Mouse (Mus musculus) kidney, adult 2 months (tissue): ENCODE data around the gene Golga7b. TPM values are rescaled to one million over a fixed set of nuclear protein-coding genes. Genes with fewer than 3 reads are reported as not detected.

ENCODE experiments used
- DNase-seq: peaks from one replicate; pipeline ENCODE4 v3.0.0; 2021
- H3K27ac ChIP-seq: fragments of 200-500 bp; 2 replicates; pipeline ENCODE4 v1.5.1; 2012; ENCODE audit warnings: low read depth, low read length, control low read depth, inconsistent platforms; ENCODE audit not compliant: insufficient read depth
- H3K27me3 ChIP-seq: fragments of 200-500 bp; replicated peaks from 2 replicates; pipeline ENCODE4 v1.6.1; 2012; ENCODE audit warnings: mild to moderate bottlenecking, moderate library complexity, low read length, inconsistent platforms; ENCODE audit not compliant: control insufficient read depth, insufficient read depth
- H3K36me3 ChIP-seq: fragments of 200-500 bp; 2 replicates; pipeline ENCODE4 v1.6.1; 2012; ENCODE audit warnings: mild to moderate bottlenecking, moderate library complexity, low read length, inconsistent platforms; ENCODE audit not compliant: control insufficient read depth, insufficient read depth
- H3K4me1 ChIP-seq: fragments of 200-500 bp; 2 replicates; pipeline ENCODE4 v1.6.1; 2011; ENCODE audit warnings: low read length; ENCODE audit not compliant: control insufficient read depth, insufficient read depth
- H3K4me3 ChIP-seq: fragments of 200-500 bp; 2 replicates; pipeline ENCODE4 v1.5.1; 2011; ENCODE audit warnings: mild to moderate bottlenecking, low read depth, low read length, control low read depth; ENCODE audit not compliant: insufficient read depth
- CTCF ChIP-seq: fragments of 200-500 bp; conservative IDR thresholded peaks from 2 replicates; pipeline ENCODE4 v1.5.1; 2011; ENCODE audit warnings: low read depth, mild to moderate bottlenecking, control low read depth, low read length, moderate library complexity, mixed read lengths; ENCODE audit not compliant: insufficient read depth, insufficient read length
- POLR2A ChIP-seq: fragments of 200-500 bp; IDR thresholded peaks from one replicate; pipeline ENCODE4 v1.6.1; 2011; ENCODE audit warnings: low read depth, low read length, control low read depth
- WGBS: fragments of 180-500 bp; shearing (Covaris S2); methylation state at CpG from one replicate; pipeline ENCODE4 v1.1.7; 2018; 5-methylcytosine and 5-hydroxymethylcytosine counted together
- polyA plus RNA-seq: library from polyadenylated mRNA; depleted of rRNA; stranded (reverse); fragments of >200 nt; gene quantifications from 2 replicates; pipeline ENCODE4 v1.2.3, GENCODE M21; 2012

Golga7b gene
- polyA plus RNA-seq, 1 experiment = 0.20 TPM

DNA sequence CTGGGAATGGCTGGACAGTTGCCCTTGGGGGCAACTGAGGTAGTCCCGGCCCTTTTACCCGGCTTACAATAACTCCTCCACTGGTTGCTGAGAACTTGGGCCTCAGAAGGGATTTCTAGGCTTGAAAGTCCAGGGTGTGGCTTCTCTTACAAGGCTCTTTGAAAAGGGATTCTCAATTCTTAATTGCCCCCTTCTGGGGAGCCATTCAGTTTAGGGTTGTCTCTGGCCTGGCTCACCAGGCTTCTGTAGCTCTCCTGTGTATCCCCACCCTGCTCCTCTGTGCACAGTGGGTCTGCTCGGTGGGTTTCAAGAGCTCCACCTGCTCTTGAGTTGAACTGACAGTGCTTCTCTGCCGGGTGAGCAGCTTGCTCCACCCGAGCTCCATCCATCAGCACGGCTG is 37.4 kb upstream of the Golga7b start:
- 67% methylated on average over 6 of the region's 6 CpGs for WGBS
- Histone ChIP-seq H3K4me3 (no peak overlapping the region), H3K27ac (no peak overlapping the region), H3K36me3 (no peaks in the 10 kb centered on the region), H3K4me1 (no peaks in the 10 kb centered on the region), H3K27me3 (no peaks in the 10 kb centered on the region)
- no peak for DNase-seq
- TF ChIP-seq CTCF (no peak), POLR2A (no peak)

- Histone ChIP-seq H3K4me1 (no peaks in the 10 kb centered on the region), H3K4me3 (no peak overlapping the region), H3K36me3 (no peaks in the 10 kb centered on the region), H3K27me3 (no peaks in the 10 kb centered on the region), H3K27ac (no peak overlapping the region)
- no peak for DNase-seq
- WGBS = 37% methylated on average over 8 of the region's 8 CpGs
- no peak for TF ChIP-seq POLR2A
- no peak for TF ChIP-seq CTCF
These were observed 35.4 kb upstream of the Golga7b start for GRCm38 (mm10) chr19:42211936-42212335.

DNA sequence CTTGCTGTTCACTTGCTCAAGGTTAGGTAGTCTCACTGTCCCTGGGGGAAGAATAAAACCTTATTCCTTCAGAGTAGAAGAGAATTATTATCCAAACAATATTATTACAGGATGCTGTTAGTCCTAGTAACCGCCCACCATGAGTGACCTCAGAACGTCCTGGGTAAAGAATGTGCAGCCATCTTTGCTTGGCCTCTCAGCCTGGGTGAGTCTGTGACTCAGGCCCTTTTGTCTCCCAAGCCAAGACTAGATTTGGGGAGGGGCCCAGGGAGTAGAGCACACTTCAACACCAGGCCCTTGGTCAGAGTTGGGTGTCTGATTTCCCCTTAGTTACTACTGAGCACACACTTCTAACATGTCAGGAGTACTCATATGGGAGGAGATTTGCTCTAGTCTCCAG is 32.8 kb upstream of the Golga7b start:
- DNase-seq = no peak
- Histone ChIP-seq H3K27ac (no peak overlapping the region), H3K27me3 (no peaks in the 10 kb centered on the region), H3K4me1 (no peaks in the 10 kb centered on the region), H3K4me3 (no peak overlapping the region), H3K36me3 (no peaks in the 10 kb centered on the region)
- 71% methylated on average over 2 of the region's 2 CpGs for WGBS
- TF ChIP-seq POLR2A (no peak), CTCF (no peak)

GRCm38 (mm10) chr19:42216699-42217373 is 30.5 kb upstream of the Golga7b start:
- Histone ChIP-seq H3K4me1 (no peaks in the 10 kb centered on the region), H3K27me3 (no peaks in the 10 kb centered on the region), H3K27ac (no peak overlapping the region), H3K36me3 (no peaks in the 10 kb centered on the region), H3K4me3 (no peak overlapping the region)
- WGBS = 64% methylated on average over 7 of the region's 7 CpGs
- no peak for DNase-seq
- no peak for TF ChIP-seq CTCF
- TF ChIP-seq POLR2A = no peak

DNA sequence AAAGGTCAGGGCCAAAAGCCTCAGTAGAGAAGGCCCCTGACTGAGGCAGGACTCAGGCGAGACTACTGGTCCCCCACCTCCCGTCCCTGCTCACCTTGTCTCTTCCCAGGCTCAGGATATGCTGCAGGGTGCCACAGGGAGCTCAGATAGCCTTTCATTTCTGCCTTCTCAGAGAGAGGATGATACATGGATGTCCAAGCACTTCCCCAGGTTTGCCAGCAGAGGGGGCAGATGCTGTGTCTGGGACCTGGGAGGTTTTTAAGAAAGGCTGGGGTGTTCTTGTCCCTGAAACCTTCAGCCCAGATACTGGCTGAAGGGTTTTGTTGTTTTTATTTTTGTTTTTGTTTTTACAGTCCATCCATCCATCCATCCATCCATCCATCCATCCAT is 30.0 kb upstream of the Golga7b start:
- Histone ChIP-seq H3K27ac (no peak overlapping the region), H3K4me3 (no peak overlapping the region), H3K36me3 (no peaks in the 10 kb centered on the region), H3K4me1 (no peaks in the 10 kb centered on the region), H3K27me3 (no peaks in the 10 kb centered on the region)
- TF ChIP-seq CTCF (peak; percentile 71), POLR2A (no peak)
- DNase-seq = peak; percentile 27
- WGBS = 20% methylated on average over 2 of the region's 2 CpGs

GRCm38 (mm10) chr19:42226451-42226850 is 20.9 kb upstream of the Golga7b start:
- WGBS = 77% methylated on average over 10 of the region's 10 CpGs
- TF ChIP-seq CTCF = no peak
- no peak for TF ChIP-seq POLR2A
- H3K27me3 ChIP-seq = no peaks in the 10 kb centered on the region
- no peak for DNase-seq
- no peak overlapping the region for H3K27ac ChIP-seq
- H3K4me3 ChIP-seq = no peak overlapping the region
- H3K36me3 ChIP-seq = no peaks in the 10 kb centered on the region
- H3K4me1 ChIP-seq = no peaks in the 10 kb centered on the region

DNA sequence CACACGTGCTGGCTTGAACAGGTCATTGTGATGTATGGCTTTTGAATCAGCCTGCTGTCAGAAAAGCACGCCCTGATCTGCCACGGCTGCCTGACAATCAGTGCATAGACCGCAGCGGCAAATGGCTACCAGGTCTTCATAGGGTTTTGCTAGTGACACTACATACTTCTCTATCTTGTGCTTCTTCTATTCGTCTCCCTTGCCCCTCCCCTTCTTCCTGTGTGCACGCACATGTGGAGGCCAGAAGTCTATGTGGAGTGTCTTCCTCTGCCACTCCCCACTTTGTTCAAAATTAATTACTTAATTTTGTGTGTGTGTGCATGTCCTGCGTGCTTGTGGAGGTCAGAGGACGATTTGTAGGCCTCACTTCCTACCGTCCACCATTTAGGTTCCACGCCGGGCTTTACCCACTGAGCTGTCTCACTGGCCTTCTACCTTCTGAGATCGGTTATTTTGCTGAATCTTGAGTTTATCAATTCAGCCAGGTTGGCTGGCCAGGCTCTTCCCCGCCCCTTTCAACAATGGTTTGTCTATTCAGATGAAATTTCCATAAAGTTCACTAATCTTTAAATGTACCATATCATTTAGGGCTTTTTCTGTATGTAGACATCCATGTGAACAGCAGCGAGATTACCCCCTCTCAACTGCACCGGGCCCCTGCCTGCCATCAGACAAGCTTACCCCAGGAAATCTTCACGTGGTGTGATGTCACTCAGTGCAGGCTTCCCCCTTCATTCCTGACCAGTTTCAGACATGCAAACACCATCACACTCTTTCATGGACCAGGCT is 17.7 kb upstream of the Golga7b start:
- Histone ChIP-seq H3K27ac (no peak overlapping the region), H3K4me1 (no peaks in the 10 kb centered on the region), H3K4me3 (no peak overlapping the region), H3K27me3 (no peaks in the 10 kb centered on the region), H3K36me3 (no peaks in the 10 kb centered on the region)
- no peak for DNase-seq
- TF ChIP-seq CTCF = no peak
- 77% methylated on average over 17 of the region's 17 CpGs for WGBS
